Mouse (Mus musculus): Measurements from ENCODE around the gene Tnf. TPM values are rescaled to one million over a fixed set of nuclear protein-coding genes. Genes with fewer than 3 reads are reported as not detected.

The Tnf gene
- polyA plus RNA-seq, 1 experiment from 2014 or later = 0.23 TPM

DNA sequence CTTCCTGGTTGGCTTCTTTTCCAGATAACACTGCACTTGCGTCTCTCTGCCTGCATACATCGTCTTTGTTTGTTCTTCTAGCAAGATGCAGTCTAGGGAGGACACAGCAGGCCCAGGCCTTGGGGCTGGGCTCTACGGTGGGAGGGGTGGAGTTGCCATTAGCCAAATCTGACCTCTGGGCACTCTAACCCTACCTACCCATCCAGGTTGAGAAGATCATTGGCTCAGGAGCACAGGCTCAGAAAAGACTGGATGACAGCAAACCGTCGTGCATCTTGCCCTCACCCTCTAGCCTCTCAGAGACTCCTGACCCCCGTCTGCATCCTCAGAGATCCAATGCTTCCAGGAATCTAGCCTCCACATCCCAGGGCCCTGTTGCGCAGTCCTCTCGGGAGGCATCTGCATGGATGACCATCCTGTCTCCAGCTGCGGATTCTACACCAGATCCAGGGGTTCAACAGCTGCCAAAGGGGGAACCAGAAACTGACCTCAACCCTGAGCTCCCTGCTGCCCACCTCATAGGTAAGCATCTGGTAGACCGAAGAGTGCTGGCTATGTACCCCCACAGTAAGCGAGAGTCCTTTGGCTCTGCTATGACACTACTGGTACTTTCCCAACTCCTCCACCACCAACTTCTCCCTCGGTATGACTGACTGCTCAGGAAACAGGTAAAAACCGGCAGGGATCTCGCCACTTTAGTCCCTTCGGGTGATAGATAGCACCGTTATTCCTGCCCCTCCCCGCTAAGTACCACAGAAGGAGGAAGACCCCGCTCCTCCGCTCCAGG lies 6.8 kb downstream of the Tnf start:
- 34% methylated on average over 19 of the region's 19 CpGs for WGBS
- Histone ChIP-seq H3K4me3 (ENCODE audit: low read length) (peak overlapping the region; percentile 52), H3K27ac (ENCODE audit: low read length) (peak overlapping the region; percentile 16; the same call in 1 of the 2 replicates), H3K9ac (ENCODE audit: low read depth, low read length) (peak overlapping the region; percentile 67), H3K9me3 (ENCODE audit: control insufficient read depth, low read length) (no peaks in the 10 kb centered on the region), H3K36me3 (ENCODE audit: control insufficient read depth, insufficient read depth, low read length) (no peaks in the 10 kb centered on the region), H3K27me3 (replicated peaks; ENCODE audit: control insufficient read depth, insufficient read depth, low read length) (peaks cover 9% of the 10 kb centered on the region), H3K4me2 (ENCODE audit: low read depth, low read length) (peak overlapping the region; percentile 95), H3K4me1 (ENCODE audit: control insufficient read depth, insufficient read depth, low read length) (peaks cover 13% of the 10 kb centered on the region)
- 0 out of 2 replicates have a peak, but pooled peaks have one; percentile 24 for ATAC-seq

GRCm38 (mm10) chr17:35193881-35194843 lies 7.6 kb downstream of the Tnf start, which contains the start of gene Ltb:
Gene Ltb (plus strand): TSS chr17:35194439.
- Histone ChIP-seq H3K27ac (ENCODE audit: low read length) (peak within 1 kb of the TSS; percentile 16; the same call in 1 of the 2 replicates), H3K4me1 (ENCODE audit: control insufficient read depth, insufficient read depth, low read length) (peaks cover 13% of the 10 kb centered on the region), H3K4me3 (ENCODE audit: low read length) (peak within 1 kb of the TSS; percentile 52), H3K9me3 (ENCODE audit: control insufficient read depth, low read length) (no peaks in the 10 kb centered on the region), H3K27me3 (replicated peaks; ENCODE audit: control insufficient read depth, insufficient read depth, low read length) (peaks cover 9% of the 10 kb centered on the region), H3K4me2 (ENCODE audit: low read depth, low read length) (peak within 1 kb of the TSS; percentile 95; the same call in 1 of the 2 replicates), H3K36me3 (ENCODE audit: control insufficient read depth, insufficient read depth, low read length) (no peaks in the 10 kb centered on the region), H3K9ac (ENCODE audit: low read depth, low read length) (0 out of 2 replicates have a peak within 1 kb of the TSS, but pooled peaks have one; percentile 67)
- ATAC-seq = peak; percentile 16; the same call in 1 of the 2 replicates
- 43% methylated on average over 28 of the region's 28 CpGs for WGBS

- WGBS = 82% methylated on average over 5 of the region's 5 CpGs
- Histone ChIP-seq H3K4me1 (ENCODE audit: control insufficient read depth, insufficient read depth, low read length) (peaks cover 13% of the 10 kb centered on the region), H3K27ac (ENCODE audit: low read length) (no peak overlapping the region)
Measured at GRCm38 (mm10) chr17:35192924-35193323, 8.9 kb downstream of the Tnf start.

DNA sequence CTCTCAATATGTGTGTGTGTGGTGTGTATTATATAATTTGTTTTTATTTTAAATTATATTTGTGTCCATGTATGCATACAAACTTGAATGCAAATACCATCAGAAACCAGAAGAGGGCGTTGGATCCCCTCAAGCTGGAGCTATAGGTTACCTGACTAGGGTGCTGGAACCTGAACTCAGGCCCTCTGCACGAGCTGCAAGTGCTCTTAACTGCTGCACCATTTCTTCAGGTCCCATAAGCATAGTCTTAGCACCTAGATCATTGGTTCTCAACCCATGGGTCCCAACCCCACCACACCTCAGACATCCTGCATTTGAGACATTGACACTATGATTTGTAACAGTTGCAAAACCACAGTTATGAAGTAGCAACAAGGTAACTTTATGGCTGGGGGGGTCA lies 10.1 kb downstream of the Tnf start:
- no peaks in the 10 kb centered on the region for H3K36me3 ChIP-seq (ENCODE audit: control insufficient read depth, insufficient read depth, low read length)
- H3K4me3 ChIP-seq (ENCODE audit: low read length) = no peak overlapping the region
- H3K27me3 ChIP-seq (replicated peaks; ENCODE audit: control insufficient read depth, insufficient read depth, low read length) = peaks cover 5% of the 10 kb centered on the region
- no peak overlapping the region for H3K27ac ChIP-seq (ENCODE audit: low read length)
- H3K4me2 ChIP-seq (ENCODE audit: low read depth, low read length) = no peak overlapping the region
- H3K9me3 ChIP-seq (ENCODE audit: control insufficient read depth, low read length) = no peaks in the 10 kb centered on the region
- WGBS = 46% methylated on average over 2 of the region's 2 CpGs
- H3K4me1 ChIP-seq (ENCODE audit: control insufficient read depth, insufficient read depth, low read length) = peaks cover 13% of the 10 kb centered on the region
- no peak for ATAC-seq
- no peak overlapping the region for H3K9ac ChIP-seq (ENCODE audit: low read depth, low read length)

More at GRCm38 (mm10) chr17:35192924-35193323, 8.9 kb downstream of the Tnf start:
- Histone ChIP-seq H3K4me2 (ENCODE audit: low read depth, low read length) (no peak overlapping the region), H3K4me3 (ENCODE audit: low read length) (no peak overlapping the region), H3K36me3 (ENCODE audit: control insufficient read depth, insufficient read depth, low read length) (no peaks in the 10 kb centered on the region), H3K9me3 (ENCODE audit: control insufficient read depth, low read length) (no peaks in the 10 kb centered on the region), H3K27me3 (replicated peaks; ENCODE audit: control insufficient read depth, insufficient read depth, low read length) (peaks cover 5% of the 10 kb centered on the region), H3K9ac (ENCODE audit: low read depth, low read length) (no peak overlapping the region)
- ATAC-seq = no peak

GRCm38 (mm10) chr17:35190096-35190495 lies 11.7 kb downstream of the Tnf start:
- no peak overlapping the region for H3K4me2 ChIP-seq (ENCODE audit: low read depth, low read length)
- 60% methylated on average over 4 of the region's 4 CpGs for WGBS
- no peak overlapping the region for H3K9ac ChIP-seq (ENCODE audit: low read depth, low read length)
- no peak overlapping the region for H3K27ac ChIP-seq (ENCODE audit: low read length)
- ATAC-seq = no peak
- no peaks in the 10 kb centered on the region for H3K36me3 ChIP-seq (ENCODE audit: control insufficient read depth, insufficient read depth, low read length)
- no peaks in the 10 kb centered on the region for H3K9me3 ChIP-seq (ENCODE audit: control insufficient read depth, low read length)
- no peaks in the 10 kb centered on the region; the same call in 1 of the 2 replicates for H3K27me3 ChIP-seq (replicated peaks; ENCODE audit: control insufficient read depth, insufficient read depth, low read length)
- peaks cover 5% of the 10 kb centered on the region for H3K4me1 ChIP-seq (ENCODE audit: control insufficient read depth, insufficient read depth, low read length)
- H3K4me3 ChIP-seq (ENCODE audit: low read length) = no peak overlapping the region

DNA sequence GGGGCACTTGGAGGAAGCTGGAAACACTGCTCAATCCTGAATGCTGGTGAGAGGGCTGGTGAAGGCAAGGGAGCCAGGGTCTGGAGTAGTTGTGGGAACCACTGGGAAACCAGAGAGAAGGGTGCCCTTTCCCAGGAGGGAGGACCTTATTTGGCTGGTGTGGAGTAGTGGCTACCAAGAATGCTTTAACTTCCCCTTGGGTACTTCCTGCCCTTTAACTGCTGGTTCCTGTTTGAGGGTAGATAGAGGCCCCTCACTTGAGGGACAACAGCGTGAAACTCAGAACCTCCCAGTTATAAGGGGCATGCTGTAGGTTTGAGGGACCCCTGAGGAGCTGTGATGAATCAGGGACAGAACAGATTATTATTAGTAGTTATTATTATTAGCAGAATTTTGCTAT lies 12.6 kb downstream of the Tnf start:
- Histone ChIP-seq H3K9ac (ENCODE audit: low read depth, low read length) (no peak overlapping the region), H3K4me2 (ENCODE audit: low read depth, low read length) (no peak overlapping the region), H3K4me1 (ENCODE audit: control insufficient read depth, insufficient read depth, low read length) (peaks cover 2% of the 10 kb centered on the region), H3K36me3 (ENCODE audit: control insufficient read depth, insufficient read depth, low read length) (no peaks in the 10 kb centered on the region), H3K27me3 (replicated peaks; ENCODE audit: control insufficient read depth, insufficient read depth, low read length) (no peaks in the 10 kb centered on the region; the same call in 1 of the 2 replicates), H3K4me3 (ENCODE audit: low read length) (no peak overlapping the region), H3K9me3 (ENCODE audit: control insufficient read depth, low read length) (no peaks in the 10 kb centered on the region), H3K27ac (ENCODE audit: low read length) (no peak overlapping the region)
- ATAC-seq = no peak
- 72% methylated on average over 1 of the region's 1 CpGs for WGBS

DNA sequence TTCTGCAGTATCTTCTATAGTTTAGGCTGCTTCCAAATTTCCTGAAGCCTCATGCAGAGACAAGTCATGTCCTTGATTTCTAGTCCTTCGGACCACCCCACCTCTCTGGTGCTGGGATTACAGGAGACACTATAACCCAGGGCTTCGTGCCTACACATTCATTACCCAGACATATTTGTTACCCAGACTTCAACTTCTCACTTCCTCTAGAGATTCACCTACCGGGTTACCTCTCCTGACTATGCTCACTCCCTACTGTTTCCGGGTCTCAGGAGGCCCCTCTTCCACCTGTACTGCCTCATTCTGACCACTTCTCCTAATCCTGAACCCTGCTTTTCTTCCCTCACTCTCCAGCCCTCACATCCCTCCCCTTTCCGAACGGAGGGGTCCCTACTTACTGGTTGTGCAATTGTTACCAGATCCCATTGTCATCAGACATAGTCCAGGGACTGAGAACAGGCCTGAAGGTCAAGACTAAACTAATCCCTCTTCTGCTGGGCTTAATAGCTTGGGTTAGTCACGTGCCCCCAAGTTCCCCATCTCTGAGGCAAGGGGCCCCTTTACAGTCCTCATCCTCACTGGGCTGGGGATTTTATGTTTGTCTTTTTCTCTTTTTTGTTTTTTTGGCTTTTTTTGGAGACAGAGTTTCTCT lies 13.7 kb downstream of the Tnf start, which contains the start of gene Lst1:
TSS of gene Lst1 (minus strand) at position 481 of the 652 bp plus-strand sequence.
- no peaks in the 10 kb centered on the region for H3K9me3 ChIP-seq (ENCODE audit: control insufficient read depth, low read length)
- no peak for ATAC-seq
- no peaks in the 10 kb centered on the region for H3K27me3 ChIP-seq (replicated peaks; ENCODE audit: control insufficient read depth, insufficient read depth, low read length)
- H3K4me1 ChIP-seq (ENCODE audit: control insufficient read depth, insufficient read depth, low read length) = no peaks in the 10 kb centered on the region; the same call in 1 of the 2 replicates
- H3K27ac ChIP-seq (ENCODE audit: low read length) = no peak within 1 kb of the TSS
- WGBS = 66% methylated on average over 7 of the region's 7 CpGs
- H3K36me3 ChIP-seq (ENCODE audit: control insufficient read depth, insufficient read depth, low read length) = no peaks in the 10 kb centered on the region
- no peak within 1 kb of the TSS for H3K4me3 ChIP-seq (ENCODE audit: low read length)
- H3K9ac ChIP-seq (ENCODE audit: low read depth, low read length) = no peak within 1 kb of the TSS
- H3K4me2 ChIP-seq (ENCODE audit: low read depth, low read length) = no peak within 1 kb of the TSS

DNA sequence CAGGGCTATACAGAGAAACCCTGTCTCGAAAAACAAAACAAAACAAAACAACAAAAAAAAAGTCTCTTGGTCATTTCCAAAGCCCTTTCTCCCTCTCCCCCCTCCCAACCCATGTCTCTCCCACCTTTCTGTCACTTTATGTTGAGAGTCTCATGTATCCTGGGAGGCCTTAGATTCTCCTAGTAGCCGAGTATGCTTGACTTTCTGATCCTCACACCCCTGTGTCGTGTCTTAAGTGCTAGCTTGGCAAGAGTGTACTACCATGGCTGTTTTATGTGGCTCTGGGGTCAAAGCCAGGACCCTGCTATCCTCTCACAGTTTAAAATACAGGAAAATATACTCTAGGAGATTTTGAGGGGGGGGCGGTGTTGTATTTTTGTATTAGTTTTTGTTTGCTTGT lies 14.5 kb downstream of the Tnf start:
- no peak overlapping the region for H3K4me3 ChIP-seq (ENCODE audit: low read length)
- H3K9me3 ChIP-seq (ENCODE audit: control insufficient read depth, low read length) = no peaks in the 10 kb centered on the region
- H3K27ac ChIP-seq (ENCODE audit: low read length) = no peak overlapping the region
- no peaks in the 10 kb centered on the region for H3K27me3 ChIP-seq (replicated peaks; ENCODE audit: control insufficient read depth, insufficient read depth, low read length)
- ATAC-seq = no peak
- 66% methylated on average over 4 of the region's 4 CpGs for WGBS
- no peak overlapping the region for H3K4me2 ChIP-seq (ENCODE audit: low read depth, low read length)
- H3K4me1 ChIP-seq (ENCODE audit: control insufficient read depth, insufficient read depth, low read length) = no peaks in the 10 kb centered on the region; the same call in 1 of the 2 replicates
- no peak overlapping the region for H3K9ac ChIP-seq (ENCODE audit: low read depth, low read length)
- H3K36me3 ChIP-seq (ENCODE audit: control insufficient read depth, insufficient read depth, low read length) = no peaks in the 10 kb centered on the region
